Mouse (Mus musculus): ENCODE results near the gene Snapc2.

Gene Snapc2

GRCm38 (mm10) chr8:4275275-4276110 lies 22.6 kb downstream of the Snapc2 start, which contains the start of gene Timm44:
Gene Timm44 (minus strand): TSS chr8:4275913.
- peak; percentile 97 for DNase-seq

DNA sequence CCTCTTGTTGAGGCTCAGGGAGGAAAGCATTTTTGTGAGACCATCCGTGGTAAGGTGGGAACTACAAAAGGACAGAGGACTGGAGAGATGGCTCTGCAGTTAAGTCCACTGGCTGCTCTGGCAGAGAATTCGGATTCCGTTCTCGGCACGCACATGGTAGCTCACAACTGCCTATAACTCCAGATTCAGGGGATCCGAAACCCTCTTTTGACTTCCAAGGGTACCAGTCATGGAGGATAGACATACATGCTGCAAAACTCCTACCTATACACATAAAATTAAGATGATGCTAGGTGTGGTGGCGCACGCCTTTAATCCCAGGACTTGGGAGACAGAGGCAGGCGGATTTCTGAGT lies 23.2 kb downstream of the Snapc2 start:
- no peak for DNase-seq

DNA sequence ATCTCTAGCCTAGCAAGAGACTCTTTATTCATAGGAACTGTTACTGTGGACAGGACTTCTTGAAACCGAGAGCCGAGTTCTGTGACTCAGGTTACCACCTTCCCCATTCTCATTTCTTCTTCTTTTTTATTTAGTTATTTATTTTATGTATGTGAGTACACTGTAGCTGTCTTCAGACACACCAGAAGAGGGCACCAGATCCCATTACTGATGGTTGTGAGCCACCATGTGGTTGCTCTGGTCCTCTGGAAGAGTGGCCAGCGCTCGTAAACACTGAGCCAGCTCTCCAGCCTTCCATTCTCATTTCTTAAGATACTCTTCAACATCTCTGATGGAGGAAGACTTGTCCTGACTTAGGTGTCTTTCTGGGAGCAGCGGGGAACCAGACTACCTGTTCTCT lies 39.9 kb downstream of the Snapc2 start:
- no peak for DNase-seq

DNA sequence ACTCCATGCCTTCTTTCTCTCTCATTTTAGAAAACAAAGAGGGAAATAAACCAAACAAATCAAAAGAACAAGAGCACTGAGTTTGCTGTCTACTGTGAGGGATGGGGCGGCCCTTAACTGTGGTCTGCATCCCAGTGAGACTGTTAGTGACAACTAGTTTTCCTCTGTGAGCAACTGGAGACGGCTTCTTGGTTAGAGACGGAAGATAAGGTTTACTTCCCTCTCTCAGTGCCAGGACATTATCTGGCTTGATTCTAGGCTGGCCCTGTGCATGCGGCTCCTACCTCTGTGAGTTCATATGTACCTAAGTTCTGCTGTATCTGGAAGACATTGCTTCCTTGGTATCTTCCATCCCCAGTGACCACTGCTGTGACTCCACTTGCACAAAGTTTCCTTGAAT lies 44.9 kb downstream of the Snapc2 start:
- DNase-seq: no peak

GRCm38 (mm10) chr8:4304124-4304547 lies 51.3 kb downstream of the Snapc2 start:
- DNase-seq: no peak
